Mouse (Mus musculus) left cerebral cortex, postnatal 4 days (tissue): ENCODE measurements at regions not wholly inside any gene's neighbourhood (a gene's known extent, or its start where the extent isn't known, plus 50 kb on each side); places are given as distances from the start of the nearest gene placed in this dataset.

Experiments
- DNase-seq: peaks from one replicate; pipeline ENCODE4 v3.0.0-alpha.2; 2022
- intact Hi-C: fragments of 180-260 bp; cut with DNase I; formaldehyde crosslinking; loops from one replicate; pipeline ENCODE4 v1.15.1; 2025

DNA sequence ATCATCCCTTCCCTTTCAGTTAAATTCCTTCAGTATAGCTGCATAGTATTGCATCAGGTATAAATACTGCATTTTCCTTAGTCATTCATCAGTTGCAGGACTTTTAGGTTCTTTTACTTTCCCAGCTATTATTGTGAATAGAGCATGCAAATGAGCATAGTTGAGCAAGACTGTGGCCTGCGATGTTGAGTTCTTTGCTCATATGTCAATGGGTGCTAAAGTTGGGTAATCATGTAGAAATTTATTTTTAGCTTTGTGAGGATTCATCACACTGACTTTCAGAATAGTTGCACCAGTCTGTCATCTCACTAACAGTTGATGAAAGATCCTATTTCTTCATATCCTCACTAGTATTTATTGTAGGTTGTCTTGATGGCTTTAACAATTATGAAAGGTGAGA lies 380.3 kb upstream of the Arrdc3 start:
- no peak for DNase-seq

DNA sequence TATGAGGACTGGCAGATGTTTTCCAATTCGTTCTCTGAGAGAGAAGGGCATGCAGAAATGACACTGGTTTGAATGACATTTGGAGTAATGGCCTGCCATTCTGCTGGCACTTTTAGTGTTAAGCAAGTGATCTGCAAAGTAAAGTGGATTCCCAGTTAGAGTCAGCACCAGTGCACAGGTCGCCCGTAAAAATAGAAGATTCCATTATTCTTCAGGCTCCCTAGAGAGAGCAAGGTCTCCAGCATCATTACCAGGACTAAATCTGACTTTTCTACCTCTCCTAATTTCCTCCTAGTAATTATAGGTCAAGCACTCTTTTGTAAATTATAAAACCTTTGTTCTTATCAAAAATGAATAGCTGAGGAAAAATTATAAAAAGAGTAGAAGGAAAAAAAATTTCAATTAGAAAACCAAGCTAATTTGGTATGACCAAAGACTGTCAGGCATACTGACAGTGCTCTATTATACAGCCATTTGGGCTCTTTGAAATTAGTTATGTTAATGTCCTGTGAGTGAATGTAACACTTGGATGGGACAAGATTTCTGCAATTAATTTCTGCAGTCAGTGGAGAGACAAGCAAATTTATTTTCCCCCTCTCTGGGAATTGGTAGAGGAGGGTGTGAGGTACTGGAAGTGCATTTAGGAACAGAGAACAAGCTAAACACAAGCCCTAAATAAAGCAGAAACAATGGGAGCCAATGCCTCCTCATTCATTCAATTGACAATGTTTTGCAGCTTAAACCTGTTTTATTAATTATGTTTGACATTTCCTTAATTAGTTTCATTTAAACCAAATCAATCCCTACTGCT lies 368.8 kb upstream of the Arrdc3 start:
- intact Hi-C loops: no loop called here
- no peak for DNase-seq

More for the DNA sequence above, 380.3 kb upstream of the Arrdc3 start:
- intact Hi-C loops: no loop called here

DNA sequence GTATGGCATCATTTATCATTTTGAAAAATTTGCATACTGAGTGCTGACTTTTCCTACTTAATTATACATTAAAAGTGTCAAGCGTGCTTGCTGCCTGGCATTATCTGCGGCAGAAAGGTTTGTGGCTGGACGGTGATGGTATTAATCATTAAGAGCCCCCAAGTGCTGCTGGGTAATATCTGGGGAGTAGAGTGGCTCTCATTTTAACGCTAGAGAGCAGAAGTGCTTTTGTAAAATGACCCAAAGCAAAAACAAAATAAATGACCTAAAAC lies 368.3 kb upstream of the Arrdc3 start:
- no peak for DNase-seq
- intact Hi-C loops: no loop called here

DNA sequence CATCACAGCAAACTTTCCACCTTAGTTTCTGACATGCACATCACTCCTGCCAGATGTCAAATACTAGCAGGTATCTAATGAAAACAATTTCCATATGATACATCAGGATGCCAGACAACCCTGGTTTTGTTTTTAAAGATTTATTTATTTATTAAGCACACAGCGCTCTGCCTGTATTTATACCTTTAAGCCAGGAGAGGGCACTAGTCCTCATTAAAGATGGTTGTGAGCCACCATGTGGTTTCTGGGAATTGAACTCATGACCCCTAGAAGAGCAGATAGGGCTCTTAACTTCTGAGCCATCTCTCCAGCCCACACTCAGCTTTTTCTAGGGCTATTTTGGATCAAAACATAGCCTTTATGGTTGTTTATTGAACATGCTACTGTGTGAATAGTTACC lies 364.3 kb upstream of the Arrdc3 start:
- DNase-seq: no peak
- intact Hi-C loops: no loop called here

DNA sequence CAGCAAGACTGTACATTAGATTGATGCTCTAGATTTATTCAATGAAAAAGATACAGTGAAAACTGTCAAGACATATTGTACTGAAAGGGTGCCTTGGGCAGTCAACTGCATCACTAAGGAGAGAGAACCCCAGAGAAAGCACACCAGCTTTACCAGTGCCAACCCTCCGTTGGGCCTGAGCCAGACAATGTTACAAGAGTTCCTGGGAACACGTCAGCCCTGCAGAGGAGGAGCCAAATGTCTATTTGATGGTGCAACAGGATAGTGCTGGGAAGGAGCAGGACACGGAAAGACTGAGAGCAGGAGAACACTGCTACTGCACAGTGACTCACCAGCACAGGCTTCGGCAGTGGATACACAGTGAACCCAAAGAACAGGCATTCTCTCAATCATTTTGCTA lies 363.4 kb upstream of the Arrdc3 start:
- intact Hi-C loops: no loop called here
- DNase-seq: peak; percentile 32

DNA sequence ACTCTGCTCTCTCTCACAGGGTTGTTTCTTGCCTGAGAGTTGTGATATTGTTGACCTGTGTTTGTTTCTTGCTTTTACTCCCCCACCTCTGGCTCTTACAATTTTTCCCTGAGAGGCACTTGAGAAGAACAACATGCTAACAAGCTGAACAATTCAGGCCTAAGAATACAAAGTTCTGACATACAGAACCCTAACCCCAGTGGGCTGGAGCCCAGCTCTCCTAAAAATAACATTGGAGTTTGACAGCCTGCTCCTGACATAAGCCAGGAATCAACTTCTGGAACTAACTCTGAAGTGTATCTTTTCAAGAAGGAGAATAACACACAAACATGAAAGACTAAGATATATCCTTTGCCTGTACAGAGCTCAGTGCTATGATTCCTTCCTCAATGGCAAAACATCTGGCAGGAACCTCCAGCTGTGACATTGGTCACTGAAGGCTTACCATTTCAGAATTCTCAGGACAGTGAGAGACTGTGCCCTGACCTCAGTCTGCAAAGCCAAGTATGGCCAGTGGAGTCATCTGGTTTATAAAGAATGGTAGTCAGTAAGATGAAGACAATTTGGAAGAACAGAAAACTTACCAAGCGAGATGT lies 347.3 kb upstream of the Arrdc3 start:
- intact Hi-C loops: no loop called here
- DNase-seq: no peak

DNA sequence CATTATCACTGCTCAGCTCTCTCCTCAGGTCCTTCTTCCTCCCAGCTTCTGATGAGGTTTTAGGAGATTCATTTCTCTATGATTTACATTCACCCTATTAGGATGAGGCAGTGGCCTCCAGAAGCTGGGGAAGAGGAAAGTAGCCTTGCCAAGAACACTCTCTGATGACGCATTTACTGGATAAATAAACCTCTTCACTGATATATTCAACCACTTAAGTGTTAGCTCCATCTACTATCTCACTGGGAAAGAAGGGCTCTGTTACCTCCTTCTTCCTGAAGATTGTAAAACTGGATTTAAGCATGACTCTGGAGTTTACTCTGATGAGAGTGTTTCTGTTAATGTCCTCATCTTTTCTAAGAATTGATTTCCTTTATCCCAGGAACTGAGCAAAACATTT lies 338.2 kb upstream of the Arrdc3 start:
- intact Hi-C loops: no loop called here
- no peak for DNase-seq

DNA sequence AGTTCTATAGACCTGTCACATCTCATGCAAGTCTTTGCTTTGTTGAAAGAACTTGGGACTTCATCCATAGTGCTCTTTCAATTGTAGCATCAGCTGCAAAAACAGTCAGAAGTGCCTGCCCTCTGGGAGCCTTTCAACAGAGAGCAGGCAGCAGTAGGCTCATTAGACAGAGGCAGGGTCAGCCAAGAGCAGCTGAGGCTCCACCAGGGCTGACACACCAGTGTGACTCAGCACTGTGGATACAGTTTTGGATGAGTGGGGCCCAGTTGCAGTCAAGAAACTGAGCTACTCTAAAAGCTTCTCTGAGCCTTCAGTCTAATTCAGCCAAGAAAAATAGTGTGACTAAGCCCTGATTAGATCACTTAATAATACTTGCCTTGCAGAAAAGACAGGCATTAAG lies 326.0 kb upstream of the Arrdc3 start:
- DNase-seq: peak; percentile 2
- intact Hi-C loops: no loop called here
